Mouse (Mus musculus): ENCODE results near the gene A730015C16Rik.

GRCm38 (mm10) chr4:108883815-108884214, 35.4 kb upstream of the A730015C16Rik start:
- TF ChIP-seq CTCF (IDR thresholded peaks at IDR 0.05; ENCODE audit: control insufficient read depth, insufficient read depth, insufficient read length) (no peak), USF1 (IDR thresholded peaks at IDR 0.05; ENCODE audit: low read depth) (no peak), MYOD1 (IDR thresholded peaks at IDR 0.05; ENCODE audit: control insufficient read depth, insufficient read length, low read depth) (no peak), MAX (IDR thresholded peaks at IDR 0.05) (no peak), CEBPB (IDR thresholded peaks at IDR 0.05; ENCODE audit: low read depth) (no peak)

Data from C2C12 (cell line).